Mouse (Mus musculus): ENCODE data around the gene Shank3. TPM values are rescaled to one million over a fixed set of nuclear protein-coding genes. Genes with fewer than 3 reads are reported as not detected.

The Shank3 gene
- polyA plus RNA-seq (2015; fragmentation: Nextera tagmentation; extraction: Ambion mirVana), result 0.20 and 0.33 TPM in 2 replicates

DNA sequence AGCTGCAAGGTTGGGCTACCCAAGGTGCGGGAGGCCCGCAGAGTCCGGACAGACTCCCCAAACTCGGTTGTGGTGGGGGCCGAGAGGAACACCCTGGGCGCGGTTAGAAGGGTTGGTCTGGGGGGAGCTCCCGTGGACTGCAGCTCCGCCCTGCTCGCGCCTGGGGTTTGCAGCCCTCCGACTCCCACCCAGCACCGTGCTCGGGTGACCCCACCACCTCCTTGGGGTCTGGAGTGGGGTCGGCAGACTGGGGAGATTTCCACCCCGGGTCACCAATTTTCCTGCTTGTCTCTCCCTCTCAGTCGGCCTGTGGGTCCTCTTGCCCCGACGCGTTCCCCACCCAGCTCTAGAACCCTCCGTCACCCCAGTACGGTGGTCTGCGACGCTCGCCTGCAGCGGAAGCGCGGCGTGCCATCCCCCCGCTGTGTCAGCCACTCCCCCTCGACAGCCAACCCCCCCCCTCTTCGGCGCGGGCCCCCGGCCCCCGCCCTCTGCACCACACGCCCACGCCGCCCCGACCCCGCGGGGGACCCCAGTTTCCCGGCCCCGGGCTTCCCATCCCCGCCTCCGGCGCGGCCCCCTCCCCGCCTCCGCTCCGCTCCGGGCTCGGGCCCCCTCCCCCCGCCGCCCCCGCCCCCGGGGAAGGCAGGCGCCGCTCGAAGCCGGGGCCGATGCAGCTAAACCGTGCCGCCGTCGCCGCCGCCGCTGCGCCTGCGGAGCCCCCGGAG is at the start of gene Shank3:
TSS of gene Shank3 (plus strand) at position 663 of the 728 bp plus-strand sequence.
- Histone ChIP-seq H3K4me3 (ENCODE audit: low read depth, low read length) (peak within 1 kb of the TSS; percentile 66), H3K27me3 (ENCODE audit: control insufficient read depth, insufficient read depth, low read depth, low read length) (peaks cover 39% of the 10 kb centered on the region), H3K9ac (ENCODE audit: low read depth, low read length) (peak within 1 kb of the TSS; percentile 47), H3K36me3 (ENCODE audit: control insufficient read depth, insufficient read depth) (no peaks in the 10 kb centered on the region), H3K4me2 (ENCODE audit: low read depth, low read length) (peak within 1 kb of the TSS; percentile 89), H3K4me1 (ENCODE audit: control insufficient read depth, low read depth, low read length) (peaks cover 21% of the 10 kb centered on the region), H3K9me3 (replicated peaks; ENCODE audit: control insufficient read depth, low read length) (no peaks in the 10 kb centered on the region), H3K27ac (ENCODE audit: low read length) (no peak within 1 kb of the TSS)
- under 1% methylated on average over 31 of the region's 72 CpGs for WGBS (ENCODE audit: insufficient replicate concordance)
- no peak for ATAC-seq (ENCODE audit: low read depth)

DNA sequence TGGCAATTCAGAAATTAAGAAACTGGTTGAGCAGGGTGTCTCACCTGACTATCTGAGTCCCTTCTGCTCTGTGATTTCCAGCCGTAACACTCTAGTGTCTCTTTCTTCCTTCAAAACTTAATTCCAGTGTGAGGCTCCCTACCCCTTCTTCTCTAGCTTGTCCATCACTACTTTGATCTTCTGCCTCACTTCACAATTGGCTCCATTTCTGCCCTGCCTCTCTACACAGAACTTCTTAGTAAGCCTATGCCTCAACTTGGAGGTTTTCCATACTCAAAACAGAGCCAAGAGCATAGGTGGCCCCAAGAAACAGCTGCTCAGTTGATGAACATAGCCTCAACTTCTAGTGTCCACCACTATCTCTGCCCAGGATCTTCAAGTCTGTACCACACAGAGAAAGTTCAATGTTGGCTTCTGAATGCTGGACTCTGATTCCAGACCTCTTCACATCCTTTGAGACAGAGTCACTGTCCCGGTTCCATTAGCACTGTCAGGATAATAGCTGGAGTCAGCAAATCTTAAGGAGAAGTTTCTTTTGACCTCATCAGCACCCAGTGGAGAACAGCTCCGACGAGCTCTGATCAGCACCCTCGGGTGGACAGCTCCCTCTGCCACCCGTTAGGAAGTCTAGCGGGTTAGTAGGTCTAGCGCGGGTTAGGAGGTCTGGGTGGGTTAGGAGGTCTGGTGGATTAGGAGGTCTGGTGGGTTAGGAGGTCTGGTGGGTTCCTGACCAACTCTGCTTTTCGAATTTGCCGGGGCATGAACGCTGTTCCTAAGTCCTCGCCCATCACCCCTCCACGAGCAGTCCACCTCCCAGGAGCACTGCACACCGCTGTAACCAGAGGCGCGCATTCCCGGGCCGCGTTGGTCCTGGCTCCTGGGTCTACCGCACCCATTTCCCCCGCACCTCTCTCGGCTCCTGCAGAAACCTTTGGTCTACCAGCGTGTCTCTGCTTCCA is 46.2 kb upstream of the Shank3 start:
- H3K4me3 ChIP-seq (ENCODE audit: low read depth, low read length), result no peak overlapping the region
- no peaks in the 10 kb centered on the region for H3K9me3 ChIP-seq (replicated peaks; ENCODE audit: control insufficient read depth, low read length)
- H3K27ac ChIP-seq (ENCODE audit: low read length), result no peak overlapping the region
- WGBS (ENCODE audit: insufficient replicate concordance), result 5% methylated on average over 24 of the region's 24 CpGs
- peaks cover 5% of the 10 kb centered on the region for H3K4me1 ChIP-seq (ENCODE audit: control insufficient read depth, low read depth, low read length)
- peaks cover 23% of the 10 kb centered on the region for H3K27me3 ChIP-seq (ENCODE audit: control insufficient read depth, insufficient read depth, low read depth, low read length)
- no peak overlapping the region for H3K9ac ChIP-seq (ENCODE audit: low read depth, low read length)
- ATAC-seq (ENCODE audit: low read depth), result 0 out of 2 replicates have a peak, but pooled peaks have one; percentile 16
- no peaks in the 10 kb centered on the region for H3K36me3 ChIP-seq (ENCODE audit: control insufficient read depth, insufficient read depth)
- no peak overlapping the region for H3K4me2 ChIP-seq (ENCODE audit: low read depth, low read length)

DNA sequence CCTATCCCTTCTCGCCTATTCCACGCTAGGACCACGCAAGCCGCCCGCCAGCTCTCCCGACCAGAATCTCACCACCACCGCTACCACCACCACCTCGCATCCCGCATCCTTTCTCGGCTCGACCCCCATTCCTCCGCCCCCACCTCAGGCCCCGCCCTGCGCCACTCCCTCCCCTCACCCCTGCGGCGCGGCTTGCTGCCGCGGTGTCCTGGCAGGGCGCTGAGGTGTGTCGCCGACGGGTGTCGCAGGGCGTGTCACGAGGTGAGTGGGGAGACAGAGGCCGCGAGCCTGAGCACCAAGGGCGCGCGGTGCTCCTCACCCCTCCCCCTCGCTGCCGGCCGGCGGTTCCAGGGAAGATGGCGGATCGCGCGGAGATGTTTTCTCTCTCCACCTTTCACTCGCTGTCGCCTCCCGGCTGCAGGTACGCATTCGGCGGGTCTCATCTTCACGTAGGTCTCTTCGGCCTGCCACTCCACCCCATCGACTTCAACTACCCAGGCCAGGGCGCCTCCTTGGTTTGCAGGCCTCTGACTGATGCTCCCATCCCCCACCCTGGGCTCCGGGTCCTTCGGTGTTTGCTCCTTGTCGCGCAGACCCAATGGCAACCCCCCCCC is 45.5 kb upstream of the Shank3 start, which contains the start of gene Mapk8ip2:
TSS of gene Mapk8ip2 (plus strand) at position 49 of the 614 bp plus-strand sequence.
- Histone ChIP-seq H3K4me3 (ENCODE audit: low read depth, low read length) (peak within 1 kb of the TSS; percentile 33), H3K27me3 (ENCODE audit: control insufficient read depth, insufficient read depth, low read depth, low read length) (peaks cover 29% of the 10 kb centered on the region), H3K9ac (ENCODE audit: low read depth, low read length) (no peak within 1 kb of the TSS), H3K4me2 (ENCODE audit: low read depth, low read length) (peak within 1 kb of the TSS; percentile 56), H3K36me3 (ENCODE audit: control insufficient read depth, insufficient read depth) (no peaks in the 10 kb centered on the region), H3K9me3 (replicated peaks; ENCODE audit: control insufficient read depth, low read length) (no peaks in the 10 kb centered on the region), H3K27ac (ENCODE audit: low read length) (no peak within 1 kb of the TSS), H3K4me1 (ENCODE audit: control insufficient read depth, low read depth, low read length) (peaks cover 5% of the 10 kb centered on the region)
- WGBS (ENCODE audit: insufficient replicate concordance), result 1% methylated on average over 52 of the region's 53 CpGs
- ATAC-seq (ENCODE audit: low read depth), result no peak

DNA sequence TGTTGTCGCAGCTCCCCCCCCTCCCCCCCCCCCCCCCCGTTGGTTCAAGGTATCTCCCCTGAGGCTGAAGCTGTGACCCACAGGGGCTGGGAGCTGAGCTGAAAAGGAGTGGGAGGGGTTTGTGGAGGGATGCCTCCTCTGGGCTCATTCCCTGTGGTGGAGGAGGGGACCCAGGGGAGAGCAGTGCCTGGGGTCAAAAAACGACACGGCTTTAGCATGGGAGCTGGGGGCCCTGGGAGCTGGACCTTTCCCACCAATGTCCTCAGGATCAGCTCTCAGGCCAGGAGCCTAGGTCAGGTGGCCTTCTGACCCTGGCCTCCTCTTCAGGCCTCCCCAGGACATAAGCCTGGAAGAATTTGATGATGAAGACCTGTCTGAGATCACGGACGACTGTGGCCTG is 44.6 kb upstream of the Shank3 start:
- Histone ChIP-seq H3K4me3 (ENCODE audit: low read depth, low read length) (no peak overlapping the region), H3K27ac (ENCODE audit: low read length) (no peak overlapping the region), H3K9ac (ENCODE audit: low read depth, low read length) (no peak overlapping the region), H3K9me3 (replicated peaks; ENCODE audit: control insufficient read depth, low read length) (no peaks in the 10 kb centered on the region), H3K36me3 (ENCODE audit: control insufficient read depth, insufficient read depth) (no peaks in the 10 kb centered on the region), H3K4me2 (ENCODE audit: low read depth, low read length) (no peak overlapping the region), H3K27me3 (ENCODE audit: control insufficient read depth, insufficient read depth, low read depth, low read length) (peaks cover 30% of the 10 kb centered on the region), H3K4me1 (ENCODE audit: control insufficient read depth, low read depth, low read length) (peaks cover 5% of the 10 kb centered on the region)
- ATAC-seq (ENCODE audit: low read depth), result no peak
- WGBS (ENCODE audit: insufficient replicate concordance), result 30% methylated on average over 4 of the region's 6 CpGs

DNA sequence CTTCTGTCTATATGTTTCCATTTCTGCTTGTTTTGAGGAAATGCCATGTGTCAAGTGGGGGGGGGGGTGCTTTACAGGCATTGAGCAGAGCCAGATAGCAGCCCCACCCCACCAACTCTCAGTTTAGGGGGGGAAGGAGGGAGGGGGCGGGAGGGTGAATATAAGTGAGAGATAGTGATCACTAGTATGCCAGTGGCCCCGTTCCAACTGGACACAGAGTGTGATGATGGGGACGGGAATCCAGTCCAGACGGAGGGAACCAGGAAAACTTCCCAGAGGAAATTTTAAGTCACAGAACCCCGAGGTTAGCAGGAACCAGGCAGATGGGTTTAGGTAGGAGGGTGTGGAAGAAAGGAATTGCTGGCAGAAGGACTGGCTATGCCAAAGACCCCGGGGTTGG is 43.8 kb upstream of the Shank3 start:
- Histone ChIP-seq H3K36me3 (ENCODE audit: control insufficient read depth, insufficient read depth) (no peaks in the 10 kb centered on the region), H3K27ac (ENCODE audit: low read length) (no peak overlapping the region), H3K9me3 (replicated peaks; ENCODE audit: control insufficient read depth, low read length) (no peaks in the 10 kb centered on the region), H3K4me3 (ENCODE audit: low read depth, low read length) (no peak overlapping the region), H3K4me1 (ENCODE audit: control insufficient read depth, low read depth, low read length) (peaks cover 5% of the 10 kb centered on the region), H3K4me2 (ENCODE audit: low read depth, low read length) (no peak overlapping the region), H3K27me3 (ENCODE audit: control insufficient read depth, insufficient read depth, low read depth, low read length) (peaks cover 30% of the 10 kb centered on the region), H3K9ac (ENCODE audit: low read depth, low read length) (no peak overlapping the region)
- ATAC-seq (ENCODE audit: low read depth), result no peak
- WGBS (ENCODE audit: insufficient replicate concordance), result 52% methylated on average over 6 of the region's 6 CpGs

DNA sequence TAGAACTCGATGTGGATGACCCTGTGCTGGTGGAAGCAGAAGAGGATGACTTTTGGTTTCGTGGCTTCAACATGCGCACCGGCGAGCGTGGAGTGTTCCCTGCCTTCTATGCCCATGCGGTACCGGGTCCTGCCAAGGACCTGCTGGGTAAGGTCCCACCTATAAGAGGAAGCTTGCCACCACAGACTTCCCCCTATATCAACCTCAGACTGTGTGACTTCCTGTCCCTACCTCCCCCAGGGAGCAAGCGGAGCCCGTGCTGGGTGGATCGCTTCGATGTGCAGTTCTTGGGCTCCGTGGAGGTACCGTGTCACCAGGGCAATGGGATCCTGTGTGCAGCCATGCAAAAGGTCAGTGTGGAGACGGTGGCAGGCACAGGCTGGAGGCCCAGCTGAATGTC is 40.5 kb upstream of the Shank3 start:
- no peak overlapping the region for H3K4me3 ChIP-seq (ENCODE audit: low read depth, low read length)
- no peaks in the 10 kb centered on the region for H3K9me3 ChIP-seq (replicated peaks; ENCODE audit: control insufficient read depth, low read length)
- H3K4me2 ChIP-seq (ENCODE audit: low read depth, low read length), result no peak overlapping the region
- no peak overlapping the region for H3K9ac ChIP-seq (ENCODE audit: low read depth, low read length)
- WGBS (ENCODE audit: insufficient replicate concordance), result 25% methylated on average over 15 of the region's 15 CpGs
- peaks cover 3% of the 10 kb centered on the region for H3K4me1 ChIP-seq (ENCODE audit: control insufficient read depth, low read depth, low read length)
- peaks cover 20% of the 10 kb centered on the region for H3K27me3 ChIP-seq (ENCODE audit: control insufficient read depth, insufficient read depth, low read depth, low read length)
- no peak overlapping the region for H3K27ac ChIP-seq (ENCODE audit: low read length)
- H3K36me3 ChIP-seq (ENCODE audit: control insufficient read depth, insufficient read depth), result no peaks in the 10 kb centered on the region
- ATAC-seq (ENCODE audit: low read depth), result no peak

DNA sequence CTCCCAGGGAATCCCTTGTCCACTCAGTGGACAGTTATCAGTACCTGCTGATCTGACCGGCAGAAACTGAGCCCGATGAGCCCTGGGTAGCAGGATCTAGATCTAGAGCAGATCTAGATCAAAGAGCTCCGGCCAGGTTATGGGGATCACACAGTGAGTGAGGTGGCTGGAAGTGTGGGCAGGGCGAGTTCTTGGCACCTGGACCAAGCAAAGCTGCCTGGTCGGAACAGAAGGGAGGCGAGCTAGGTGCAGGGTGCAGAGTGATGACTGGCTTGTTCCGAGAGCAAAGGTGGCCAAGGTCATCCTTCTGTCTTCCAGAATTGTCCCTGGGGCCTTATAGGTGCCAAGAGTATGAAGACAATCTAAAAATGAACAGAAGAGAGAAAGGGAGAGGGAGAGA is 39.6 kb upstream of the Shank3 start:
- H3K4me2 ChIP-seq (ENCODE audit: low read depth, low read length), result no peak overlapping the region
- ATAC-seq (ENCODE audit: low read depth), result no peak

DNA sequence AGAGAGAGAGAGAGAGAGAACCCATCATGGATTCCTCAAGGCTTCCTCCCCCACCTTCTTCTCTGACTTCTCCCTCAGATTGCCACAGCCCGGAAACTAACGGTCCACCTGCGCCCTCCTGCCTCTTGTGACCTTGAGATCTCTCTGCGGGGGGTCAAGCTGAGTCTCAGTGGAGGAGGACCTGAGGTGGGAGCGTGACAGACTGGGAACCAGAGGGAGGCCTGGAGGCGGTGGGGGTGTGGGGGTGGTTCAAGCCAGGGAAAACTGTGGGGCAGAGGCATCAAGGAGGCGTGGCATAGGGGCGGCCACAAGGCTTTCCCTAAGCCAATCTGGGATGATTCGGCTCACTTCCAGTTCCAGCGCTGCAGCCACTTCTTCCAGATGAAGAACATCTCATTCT is 39.1 kb upstream of the Shank3 start:
- Histone ChIP-seq H3K9ac (ENCODE audit: low read depth, low read length) (no peak overlapping the region), H3K27me3 (ENCODE audit: control insufficient read depth, insufficient read depth, low read depth, low read length) (peaks cover 7% of the 10 kb centered on the region), H3K4me1 (ENCODE audit: control insufficient read depth, low read depth, low read length) (no peaks in the 10 kb centered on the region), H3K4me2 (ENCODE audit: low read depth, low read length) (no peak overlapping the region), H3K36me3 (ENCODE audit: control insufficient read depth, insufficient read depth) (no peaks in the 10 kb centered on the region), H3K27ac (ENCODE audit: low read length) (no peak overlapping the region), H3K9me3 (replicated peaks; ENCODE audit: control insufficient read depth, low read length) (no peaks in the 10 kb centered on the region), H3K4me3 (ENCODE audit: low read depth, low read length) (no peak overlapping the region)
- 60% methylated on average over 10 of the region's 10 CpGs for WGBS (ENCODE audit: insufficient replicate concordance)
- no peak for ATAC-seq (ENCODE audit: low read depth)

More for the DNA sequence above, 39.6 kb upstream of the Shank3 start:
- Histone ChIP-seq H3K27ac (ENCODE audit: low read length) (no peak overlapping the region), H3K4me1 (ENCODE audit: control insufficient read depth, low read depth, low read length) (no peaks in the 10 kb centered on the region), H3K9ac (ENCODE audit: low read depth, low read length) (no peak overlapping the region), H3K36me3 (ENCODE audit: control insufficient read depth, insufficient read depth) (no peaks in the 10 kb centered on the region), H3K4me3 (ENCODE audit: low read depth, low read length) (no peak overlapping the region), H3K9me3 (replicated peaks; ENCODE audit: control insufficient read depth, low read length) (no peaks in the 10 kb centered on the region), H3K27me3 (ENCODE audit: control insufficient read depth, insufficient read depth, low read depth, low read length) (peaks cover 11% of the 10 kb centered on the region)
- 53% methylated on average over 7 of the region's 7 CpGs for WGBS (ENCODE audit: insufficient replicate concordance)
